Comparison of ENCODE assay signal across 12 mouse cellular contexts in genomic region chr2:146646237-146646972, GRCm38 (mm10).
DNase-seq lines count a peak whose midpoint lies in the region; ATAC-seq and TF ChIP-seq lines count a peak whose summit lies in the region.
"Had no signal": no experiment of that assay in that cellular context is flagged by ENCODE, and none has a peak within 500 bp of the region (broad histone marks: within the 10 kb centered on the region; RNA-seq: fewer than 3 reads in every experiment).

No protein-coding gene starts in this region.

- H3K9me3 ChIP-seq in kidney, embryonic 15.5 days (replicated peaks), result no peaks in the 10 kb centered on the region
- no peaks in the 10 kb centered on the region for H3K9me3 ChIP-seq in forebrain, postnatal 0 days (ENCODE audit: low read length)
- H3K9me3 ChIP-seq in limb, embryonic 12.5 days, result no peaks in the 10 kb centered on the region
- H3K9me3 ChIP-seq: heart, embryonic 12.5 days; intestine, embryonic 15.5 days; limb, embryonic 15.5 days had no signal

- 0 out of 2 replicates have a peak, but pooled peaks cover 2% of the 10 kb centered on the region for H3K4me1 ChIP-seq in kidney, embryonic 15.5 days
- no peaks in the 10 kb centered on the region for H3K4me1 ChIP-seq in forebrain, postnatal 0 days (ENCODE audit: insufficient read depth)
- H3K4me1 ChIP-seq in limb, embryonic 12.5 days (replicated peaks), result peaks cover 8% of the 10 kb centered on the region; the same call in 1 of the 2 replicates
- H3K4me1 ChIP-seq: heart, embryonic 12.5 days; intestine, embryonic 15.5 days; limb, embryonic 15.5 days had no signal

- peak overlapping the region; percentile 41 for H3K4me2 ChIP-seq in kidney, embryonic 15.5 days
- 0 out of 2 replicates have a peak overlapping the region, but pooled peaks have one; percentile 21 for H3K4me2 ChIP-seq in forebrain, postnatal 0 days (ENCODE audit: low read depth)
- peak overlapping the region; percentile 42 for H3K4me2 ChIP-seq in limb, embryonic 12.5 days
- H3K4me2 ChIP-seq: heart, embryonic 12.5 days; intestine, embryonic 15.5 days; limb, embryonic 15.5 days had no signal

- no peak overlapping the region for H3K4me3 ChIP-seq in kidney, embryonic 15.5 days (replicated peaks)
- H3K4me3 ChIP-seq in forebrain, postnatal 0 days (ENCODE audit: low read depth, low read length), result no peak overlapping the region
- no peak overlapping the region for H3K4me3 ChIP-seq in limb, embryonic 12.5 days (replicated peaks)
- H3K4me3 ChIP-seq: heart, embryonic 12.5 days; intestine, embryonic 15.5 days; limb, embryonic 15.5 days had no signal

- WGBS in kidney, embryonic 15.5 days, result 20% methylated on average over 16 of the region's 16 CpGs
- WGBS in forebrain, postnatal 0 days, result 8% methylated on average over 16 of the region's 16 CpGs
- 32% methylated on average over 16 of the region's 16 CpGs for WGBS in limb, embryonic 12.5 days

- no peaks in the 10 kb centered on the region for H3K27me3 ChIP-seq in kidney, embryonic 15.5 days
- no peaks in the 10 kb centered on the region for H3K27me3 ChIP-seq in forebrain, postnatal 0 days (ENCODE audit: insufficient read depth, low read length)
- H3K27me3 ChIP-seq in limb, embryonic 12.5 days, result no peaks in the 10 kb centered on the region
- H3K27me3 ChIP-seq: heart, embryonic 12.5 days; intestine, embryonic 15.5 days; limb, embryonic 15.5 days had no signal

- no peak for DNase-seq in kidney, postnatal 25 days
- peak; percentile 27 for DNase-seq in forebrain, postnatal 0 days
- DNase-seq in retina, embryonic 14.5 days (ENCODE audit: low spot score), result peak; percentile 18
- DNase-seq in MN1 (ENCODE audit: low spot score), result no peak
- DNase-seq in layer of hippocampus, adult 8-10 months (ENCODE audit: low spot score in 2 of 2), result no peak
- DNase-seq in cerebellum, postnatal 14 days, result no peak

- peak overlapping the region; percentile 67 for H3K27ac ChIP-seq in kidney, embryonic 15.5 days
- no peak overlapping the region for H3K27ac ChIP-seq in forebrain, postnatal 0 days (ENCODE audit: low read depth, low read length)
- H3K27ac ChIP-seq in limb, embryonic 12.5 days, result no peak overlapping the region
- H3K27ac ChIP-seq: intestine, embryonic 15.5 days; limb, embryonic 15.5 days; macrophage had no signal

- peak; percentile 93 for ATAC-seq in kidney, embryonic 15.5 days (replicated peaks; ENCODE audit: low FRiP score)
- peak; percentile 68; the same call in 1 of the 2 replicates for ATAC-seq in forebrain, postnatal 0 days
- ATAC-seq in limb, embryonic 12.5 days (ENCODE audit: insufficient number of reproducible peaks, insufficient read depth, low FRiP score, low TSS enrichment, low read depth), result peak; percentile 56; the same call in 1 of the 2 replicates
- ATAC-seq: intestine, embryonic 15.5 days had no signal

- H3K36me3 ChIP-seq in kidney, embryonic 15.5 days, result no peaks in the 10 kb centered on the region
- no peaks in the 10 kb centered on the region for H3K36me3 ChIP-seq in forebrain, postnatal 0 days (ENCODE audit: insufficient read depth)
- H3K36me3 ChIP-seq in limb, embryonic 12.5 days, result no peaks in the 10 kb centered on the region
- H3K36me3 ChIP-seq: heart, embryonic 12.5 days; intestine, embryonic 15.5 days; limb, embryonic 15.5 days had no signal

- H3K9ac ChIP-seq in kidney, embryonic 15.5 days, result no peak overlapping the region
- H3K9ac ChIP-seq in forebrain, postnatal 0 days, result peak overlapping the region; percentile 0; the same call in 1 of the 2 replicates
- no peak overlapping the region for H3K9ac ChIP-seq in limb, embryonic 12.5 days (replicated peaks)
- H3K9ac ChIP-seq: heart, embryonic 12.5 days; intestine, embryonic 15.5 days; limb, embryonic 15.5 days had no signal

- no peak for TF ChIP-seq CTCF in forebrain, postnatal 0 days (IDR thresholded peaks at IDR 0.05; ENCODE audit: low read depth)

Comparison
In these comparisons a context has a peak if more than half of its experiments do, and no peak if none do; other contexts are left out.
1. DNase-seq: peak in forebrain, postnatal 0 days (single experiment) and retina, embryonic 14.5 days (single experiment); none in kidney, postnatal 25 days (0 of 2), MN1 (single experiment), layer of hippocampus, adult 8-10 months (0 of 2) and cerebellum, postnatal 14 days (0 of 2).
2. Peak in every context shown above with its lines, with median percentiles within 50 percentile points of each other: ATAC-seq and H3K4me2 ChIP-seq.